Mouse (Mus musculus): ENCODE measurements at regions not wholly inside any gene's neighbourhood (a gene's known extent, or its start where the extent isn't known, plus 50 kb on each side); places are given as distances from the start of the nearest gene placed in this dataset.

- TF ChIP-seq CTCF (IDR thresholded peaks at IDR 0.05; ENCODE audit: low read depth) = no peak
- TF ChIP-seq EP300 (IDR thresholded peaks at IDR 0.05; ENCODE audit: low read depth) = no peak
Observed at GRCm38 (mm10) chr8:90520186-90520585, 172.0 kb upstream of the Tox3 start.

All from liver, embryonic 14.5 days (tissue).